Mouse (Mus musculus) kidney, postnatal 36 days (tissue): Measurements from ENCODE around the gene Map2k6.

Experiments
- DNase-seq, 2 experiments: peaks; one replicate each; pipeline ENCODE4 v3.0.0; 2021 to 2022; ENCODE audit warnings: mixed read lengths in 2 of 2

The Map2k6 gene

GRCm38 (mm10) chr11:110488301-110488700 lies 89.4 kb downstream of the Map2k6 start:
- DNase-seq, result no peak

GRCm38 (mm10) chr11:110495323-110496060 lies 96.6 kb downstream of the Map2k6 start:
- DNase-seq, result no peak

DNA sequence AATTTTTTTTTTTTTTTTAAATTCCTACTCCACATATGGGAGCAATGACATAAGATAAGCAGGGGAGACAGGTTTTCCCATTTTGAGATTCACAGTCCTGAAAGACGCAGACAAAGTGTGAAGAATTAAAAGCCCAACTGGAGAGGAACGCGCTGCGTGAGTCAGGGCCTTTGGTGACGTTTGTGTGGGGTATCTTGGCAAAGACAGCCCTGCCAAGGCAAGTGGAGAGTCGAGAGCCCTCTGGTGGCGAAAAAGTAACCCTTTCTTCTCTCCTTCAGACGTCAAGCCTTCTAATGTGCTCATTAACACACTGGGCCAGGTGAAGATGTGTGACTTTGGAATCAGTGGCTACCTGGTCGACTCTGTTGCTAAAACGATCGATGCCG lies 97.1 kb downstream of the Map2k6 start:
- DNase-seq, result peak; percentile 66 to 80

DNA sequence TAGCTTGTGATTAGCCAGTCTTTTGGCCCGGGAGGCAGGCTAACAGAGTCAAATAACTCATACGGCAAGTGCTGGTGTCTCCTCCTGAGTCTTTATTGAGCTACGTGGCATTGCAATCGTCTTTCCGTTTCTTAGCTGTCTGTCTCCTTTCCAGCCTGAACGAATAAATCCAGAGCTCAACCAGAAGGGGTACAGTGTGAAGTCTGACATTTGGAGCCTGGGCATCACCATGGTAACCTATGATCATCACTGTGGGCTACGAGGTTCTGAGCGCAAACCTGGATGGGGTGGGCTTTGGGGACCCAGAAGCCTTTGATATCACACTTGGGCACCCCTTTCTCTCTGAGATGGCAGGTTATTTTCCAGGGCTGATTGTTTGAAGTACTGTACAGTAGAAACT lies 98.8 kb downstream of the Map2k6 start:
- DNase-seq, result no peak

- peak; percentile 56 to 72 for DNase-seq
Measured at GRCm38 (mm10) chr11:110498651-110499213, 99.8 kb downstream of the Map2k6 start.

DNA sequence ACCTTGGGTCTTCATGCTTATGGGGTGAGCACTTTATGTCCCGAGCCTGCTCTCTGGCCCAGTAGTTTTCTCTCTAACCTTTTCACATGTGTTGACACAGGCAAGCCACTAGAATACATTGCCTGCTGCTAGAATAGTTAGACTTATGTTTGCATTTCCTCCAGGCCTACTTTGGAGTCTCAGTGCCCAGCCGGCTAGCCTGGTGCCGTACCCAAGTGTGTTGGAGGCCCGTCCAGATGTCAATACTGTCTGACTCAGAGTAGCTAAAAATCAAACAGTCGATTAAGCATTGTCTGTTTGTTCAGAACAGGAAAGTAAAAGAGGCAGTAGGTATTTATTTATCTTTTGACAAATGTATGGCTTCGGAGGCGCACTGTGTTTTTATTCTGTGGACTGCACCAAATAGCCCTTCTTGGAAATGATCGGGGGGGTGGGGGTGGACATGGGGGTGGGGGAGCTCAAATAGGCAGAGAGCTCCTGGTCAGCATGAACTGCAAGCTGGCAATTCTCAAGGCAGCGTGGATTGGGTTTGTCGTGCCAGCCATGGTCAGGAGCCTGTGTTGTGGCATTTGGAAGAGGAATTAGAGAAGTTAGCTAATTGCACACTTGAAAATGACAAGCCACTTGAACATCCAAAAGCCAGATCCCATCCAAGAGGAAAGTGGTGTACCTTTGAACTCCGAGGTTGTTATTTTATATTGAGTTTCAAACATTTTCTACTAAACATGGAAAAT lies 104.2 kb downstream of the Map2k6 start:
- DNase-seq, result no peak

- no peak for DNase-seq
Measured at GRCm38 (mm10) chr11:110511466-110511865, 112.5 kb downstream of the Map2k6 start.

DNA sequence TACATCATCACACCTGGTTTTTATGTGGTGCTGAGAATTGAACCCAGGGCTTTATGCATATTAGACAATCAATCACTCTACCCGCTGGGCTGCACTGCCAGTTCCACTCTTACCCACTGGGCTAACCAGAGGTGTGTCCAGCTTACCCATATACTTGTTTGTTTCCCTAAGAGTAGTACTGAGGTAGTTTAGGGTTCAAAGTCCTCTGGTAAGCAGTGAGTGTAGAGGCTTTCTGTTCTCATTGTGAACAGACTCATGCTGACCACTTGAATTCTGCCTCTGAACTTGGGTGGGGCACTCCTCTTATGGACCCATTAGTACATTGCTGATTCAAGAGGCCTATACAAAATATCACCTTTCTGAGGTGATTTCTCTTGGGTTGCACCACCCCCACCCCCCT lies 119.7 kb downstream of the Map2k6 start:
- DNase-seq, result no peak

DNA sequence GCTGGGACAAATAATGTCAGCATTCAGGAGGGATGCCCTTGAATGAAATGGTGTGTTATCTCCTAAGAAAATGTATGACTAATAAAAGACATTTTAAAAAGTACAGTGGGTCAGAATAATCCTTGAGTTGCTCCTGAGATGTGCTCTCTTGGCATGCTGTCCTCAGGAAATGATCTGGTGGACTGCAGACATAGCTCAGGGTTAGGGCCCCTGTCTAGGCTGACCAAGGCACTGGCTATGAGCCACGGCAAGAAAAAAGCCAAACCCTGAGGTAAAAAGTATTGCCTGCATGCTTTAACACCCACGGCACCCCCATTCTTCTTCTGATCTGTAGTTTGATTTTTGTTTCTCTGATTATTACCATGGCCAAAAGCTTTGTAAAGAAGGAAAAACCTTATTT lies 124.0 kb downstream of the Map2k6 start:
- DNase-seq, result no peak

DNA sequence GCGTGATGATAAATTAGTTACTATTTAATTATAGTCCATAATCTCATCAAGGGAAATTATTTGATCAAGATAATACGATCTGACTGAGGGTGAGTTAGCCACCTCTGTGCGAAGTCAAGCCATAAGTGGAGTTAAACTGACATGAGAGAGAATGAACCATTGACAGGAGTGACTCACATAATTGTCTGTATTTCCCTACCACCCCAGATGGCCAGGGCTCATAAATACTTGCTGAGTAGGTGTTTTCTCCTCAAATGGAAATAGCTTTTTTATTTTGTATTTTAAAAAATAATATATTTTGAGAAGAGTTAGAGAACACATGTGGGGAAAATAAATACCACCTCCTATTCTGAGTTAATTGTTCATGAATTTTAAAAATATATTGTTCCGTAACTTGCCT lies 127.2 kb downstream of the Map2k6 start:
- DNase-seq, result no peak

GRCm38 (mm10) chr11:110531087-110531486 lies 132.2 kb downstream of the Map2k6 start:
- DNase-seq, result no peak

DNA sequence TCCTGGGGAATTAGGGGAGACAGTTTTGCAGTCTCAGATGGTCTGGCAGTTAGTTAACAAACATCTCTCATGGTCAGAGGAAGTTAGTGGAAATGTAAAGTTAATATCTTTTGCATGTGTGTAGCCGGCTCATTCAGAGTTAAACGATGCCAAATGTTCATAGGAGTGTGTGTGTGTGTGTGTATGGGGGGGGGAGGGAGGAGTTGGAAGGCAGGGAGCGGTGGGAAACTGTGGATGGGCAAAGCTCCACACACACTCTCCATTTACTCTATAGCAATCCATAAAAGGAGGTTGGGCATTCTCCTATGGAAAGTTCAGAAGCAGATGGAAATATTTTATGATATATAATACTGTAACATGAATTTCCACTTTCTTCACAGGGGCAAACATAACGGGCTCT lies 135.9 kb downstream of the Map2k6 start:
- DNase-seq, result no peak

DNA sequence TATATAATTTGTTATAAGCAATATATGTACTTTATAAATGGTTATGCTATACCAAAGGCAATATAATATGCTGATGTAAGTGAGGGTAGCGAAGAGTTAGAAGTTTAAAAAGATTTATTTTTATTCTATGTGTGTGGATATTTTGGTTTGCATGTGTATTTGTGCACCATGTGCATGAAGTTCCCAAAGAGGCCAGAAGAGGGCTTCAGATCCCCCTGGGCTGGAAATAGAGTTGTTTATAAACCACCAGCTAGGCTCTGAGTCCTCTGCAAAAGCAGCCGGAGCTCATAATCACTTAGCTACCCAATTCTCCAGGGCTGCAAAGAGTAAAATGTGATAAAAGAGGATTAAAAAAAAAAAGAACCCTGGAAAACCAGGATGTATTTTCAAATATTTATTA lies 137.6 kb downstream of the Map2k6 start:
- DNase-seq, result no peak

DNA sequence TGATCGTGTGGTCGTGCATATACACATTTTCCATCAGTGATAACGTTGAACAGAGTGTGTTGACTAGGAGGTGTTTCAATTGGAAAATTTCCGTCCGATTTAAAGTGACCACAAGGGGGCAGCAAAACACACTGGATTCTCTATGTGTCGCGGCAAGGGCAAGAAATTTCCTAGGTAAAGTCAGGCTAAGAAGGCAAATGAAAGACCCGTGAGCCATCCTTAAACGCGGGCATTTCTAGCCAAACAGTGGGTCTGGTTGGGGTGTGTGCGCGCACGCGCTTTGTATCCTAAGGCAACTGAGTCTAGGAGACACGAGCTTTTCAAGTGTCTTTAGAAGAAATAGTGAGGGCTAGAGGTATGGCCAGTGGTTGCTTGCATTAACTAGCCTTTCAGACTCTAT lies 138.7 kb downstream of the Map2k6 start:
- peak; percentile 75 to 85 for DNase-seq

GRCm38 (mm10) chr11:110538206-110538605 lies 139.3 kb downstream of the Map2k6 start:
- no peak for DNase-seq

- no peak for DNase-seq
Measured at GRCm38 (mm10) chr11:110541933-110542332, 143.0 kb downstream of the Map2k6 start.

DNA sequence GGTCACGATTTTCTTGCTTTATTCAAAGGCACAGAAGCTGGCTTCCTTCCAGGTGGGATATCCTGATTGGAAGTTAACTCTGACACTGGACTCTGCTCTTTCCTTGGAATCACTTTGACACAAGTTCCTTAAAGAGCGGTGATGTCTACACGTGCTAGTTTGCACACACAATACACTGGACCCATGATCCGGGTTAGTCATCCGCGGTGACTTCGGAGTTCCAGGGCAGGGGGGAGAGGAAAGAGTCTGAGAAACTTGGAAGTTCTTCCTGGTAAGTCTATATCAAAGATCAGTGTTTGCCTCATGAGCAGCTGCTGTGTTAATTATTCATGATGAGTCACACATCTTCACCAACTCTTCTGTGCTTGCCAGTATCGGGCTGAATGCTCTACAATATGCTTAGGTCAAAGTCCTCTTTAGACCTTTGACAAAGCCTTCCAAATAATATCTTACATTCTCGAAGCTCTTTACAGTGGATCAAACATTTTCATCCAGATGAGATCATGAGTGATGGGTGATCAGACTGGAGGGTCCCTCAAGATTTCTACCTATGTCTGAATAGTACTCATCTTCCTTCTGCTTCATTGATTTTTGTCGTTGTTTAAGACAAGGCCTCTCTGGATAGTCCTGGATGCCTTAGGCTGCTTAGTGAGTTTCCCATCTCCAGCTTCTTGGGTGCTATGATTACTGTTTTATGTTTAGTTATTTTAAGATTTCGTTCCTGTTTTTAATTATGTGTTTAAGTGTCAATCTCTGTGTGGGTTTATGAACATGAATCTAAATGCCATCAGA lies 145.7 kb downstream of the Map2k6 start:
- peak; percentile 58 to 64 for DNase-seq

DNA sequence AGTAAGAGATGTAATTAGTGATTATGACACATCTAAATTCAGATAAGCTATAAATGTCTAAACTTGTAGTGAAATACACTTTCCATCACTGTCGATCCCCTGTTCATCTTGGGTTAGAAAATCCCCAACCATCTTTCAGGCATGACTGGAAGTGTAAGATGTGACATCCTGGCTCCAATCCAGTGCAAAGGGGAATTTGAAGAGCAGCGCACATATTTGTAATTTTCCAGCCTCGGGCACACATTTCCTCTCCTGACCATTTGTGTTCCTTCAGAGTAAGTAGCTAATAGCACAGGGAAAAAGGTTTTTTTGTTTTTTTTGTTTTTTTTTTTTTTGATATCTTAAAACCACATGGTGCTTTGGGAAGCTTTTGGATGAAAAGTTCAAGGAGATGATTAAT lies 146.5 kb downstream of the Map2k6 start:
- DNase-seq, result peak; percentile 39 to 41

DNA sequence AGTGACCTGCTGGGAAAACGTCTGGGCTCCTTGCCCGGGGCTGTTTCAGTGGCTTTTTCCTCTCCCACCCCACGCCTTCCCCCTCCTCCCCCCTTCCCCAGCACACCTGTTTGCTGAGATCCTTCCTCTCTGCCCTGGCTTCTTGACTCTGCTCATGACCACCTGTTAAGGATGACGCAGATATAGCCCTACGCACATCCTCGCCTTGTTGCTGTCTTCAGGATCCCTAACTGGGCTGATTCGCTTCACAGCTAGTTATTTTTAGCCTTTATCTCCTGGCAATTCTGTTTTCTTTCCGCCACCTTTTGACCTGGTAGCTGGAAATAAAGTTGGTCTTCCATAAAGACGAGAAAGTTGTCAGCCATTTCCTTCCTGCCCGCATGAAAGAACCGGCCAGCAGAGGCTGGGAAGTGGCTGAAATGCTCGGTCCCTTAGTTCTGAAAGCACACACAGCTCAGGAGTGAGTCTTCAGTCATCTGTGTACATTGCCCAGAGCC lies 152.6 kb downstream of the Map2k6 start:
- peak; percentile 57 to 60 for DNase-seq

- DNase-seq, result no peak
Measured at GRCm38 (mm10) chr11:110562320-110563081, 163.6 kb downstream of the Map2k6 start.

DNA sequence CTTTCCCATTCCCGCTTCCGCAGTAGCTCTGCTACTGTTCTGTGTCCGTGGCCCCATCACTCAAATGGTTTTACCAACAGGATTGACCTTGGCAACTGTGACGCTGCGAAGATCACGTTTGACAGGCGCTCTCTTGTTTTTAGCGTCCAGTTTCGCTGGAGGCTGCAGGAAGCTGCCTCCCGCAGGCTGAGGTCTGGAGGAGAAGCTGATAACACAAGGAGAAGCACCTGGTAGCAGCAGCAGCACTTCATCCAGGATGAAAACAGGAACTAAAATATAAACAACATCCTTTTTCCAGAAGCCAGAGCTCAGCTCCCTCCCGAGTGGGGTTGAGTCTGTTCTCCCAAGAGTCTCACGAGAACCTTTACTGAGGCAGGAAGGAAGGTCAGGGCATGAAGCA lies 164.3 kb downstream of the Map2k6 start:
- peak in 1 of 2 experiments; percentile 30 for DNase-seq

GRCm38 (mm10) chr11:110563801-110564200 lies 164.9 kb downstream of the Map2k6 start:
- DNase-seq, result no peak
